Mouse (Mus musculus) urinary bladder, postnatal 14 days (tissue): ENCODE data around the gene Dnase2b.
A peak's percentile ranks its signal among the peaks of the same experiment; 100 is the strongest.

Experiments
- DNase-seq: peaks from one replicate; pipeline ENCODE4 v3.0.0; 2021; ENCODE audit warnings: low spot score

Dnase2b gene

DNA sequence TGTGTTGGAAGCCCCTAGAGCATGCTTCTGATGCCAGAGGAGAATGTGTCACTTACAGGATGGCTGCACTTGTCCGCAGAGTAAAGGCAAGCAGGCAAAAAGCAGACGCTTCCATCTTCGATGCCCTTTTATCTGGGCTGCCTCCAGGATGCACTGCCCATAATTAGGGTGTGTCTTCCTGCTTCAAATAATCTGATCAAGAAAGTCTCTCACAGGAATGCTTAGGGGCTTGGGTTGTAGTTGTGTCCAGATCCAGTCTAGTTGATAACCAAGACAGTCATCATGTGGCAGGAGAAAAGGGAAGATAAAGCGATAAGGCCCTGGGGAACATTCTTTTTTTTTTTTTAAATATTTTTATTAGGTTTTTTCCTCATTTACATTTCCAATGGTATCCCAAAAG lies at the start of gene Dnase2b:
Gene Dnase2b, minus strand, starts transcription at position 101 of the 400 bp plus-strand sequence.
- DNase-seq, result no peak

DNA sequence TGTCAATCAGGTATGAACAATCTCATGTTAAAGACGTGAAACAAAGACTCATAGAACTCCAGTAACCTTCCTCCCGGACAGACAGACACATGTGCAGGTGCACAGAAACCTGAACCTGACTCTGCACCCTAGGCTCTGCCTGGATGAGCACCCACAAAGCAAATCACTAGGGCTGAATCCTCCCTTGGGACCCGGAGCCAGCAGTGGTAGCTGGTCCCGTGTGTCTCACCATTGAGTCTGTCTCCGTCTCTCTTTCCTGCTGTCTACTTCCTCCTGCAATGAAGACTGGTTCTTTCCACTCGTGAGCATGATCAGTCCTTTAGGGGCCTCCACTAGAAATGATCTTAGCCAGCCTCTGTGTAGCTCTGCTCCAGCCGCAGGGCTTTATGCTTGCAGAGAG lies 46.5 kb upstream of the Dnase2b start:
- DNase-seq, result no peak

DNA sequence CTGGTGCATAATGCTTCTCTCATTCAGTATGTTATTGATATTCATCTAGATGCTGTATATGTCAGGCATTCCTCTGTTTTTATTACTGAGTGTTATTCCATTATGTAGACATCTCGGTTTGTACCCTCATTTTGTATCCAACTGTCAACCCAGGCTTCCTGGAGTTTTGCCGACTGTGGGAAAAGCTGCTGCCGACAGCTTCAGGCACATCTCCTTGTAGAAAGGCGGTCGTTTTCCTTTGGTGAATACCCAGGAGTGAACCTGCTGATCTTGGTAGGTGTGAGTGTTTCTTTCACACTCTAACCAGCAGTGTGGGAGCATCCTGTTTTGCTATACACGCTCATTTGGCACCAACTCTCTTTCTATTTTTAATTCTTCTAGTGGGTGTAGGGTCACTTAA lies 45.6 kb upstream of the Dnase2b start:
- DNase-seq, result no peak

DNA sequence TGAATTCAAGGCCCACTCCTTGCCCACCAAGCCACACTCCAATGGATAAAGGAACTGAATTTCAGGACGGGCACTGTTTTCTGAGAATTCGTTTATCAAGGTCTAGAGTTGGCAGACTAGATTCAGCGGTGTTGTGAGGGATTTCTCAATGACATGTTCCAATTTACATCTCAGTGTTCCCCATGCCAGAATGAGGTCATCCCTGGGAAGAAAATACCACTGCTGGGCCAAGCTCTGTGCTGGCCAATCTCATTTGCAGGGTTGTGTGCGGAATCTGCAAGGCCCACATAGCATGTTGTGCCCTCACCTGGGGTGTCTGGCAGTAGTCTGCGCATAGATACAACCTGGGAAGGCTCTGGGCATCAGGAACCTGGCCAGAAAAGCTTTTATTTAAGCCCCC lies 43.9 kb upstream of the Dnase2b start:
- no peak for DNase-seq

DNA sequence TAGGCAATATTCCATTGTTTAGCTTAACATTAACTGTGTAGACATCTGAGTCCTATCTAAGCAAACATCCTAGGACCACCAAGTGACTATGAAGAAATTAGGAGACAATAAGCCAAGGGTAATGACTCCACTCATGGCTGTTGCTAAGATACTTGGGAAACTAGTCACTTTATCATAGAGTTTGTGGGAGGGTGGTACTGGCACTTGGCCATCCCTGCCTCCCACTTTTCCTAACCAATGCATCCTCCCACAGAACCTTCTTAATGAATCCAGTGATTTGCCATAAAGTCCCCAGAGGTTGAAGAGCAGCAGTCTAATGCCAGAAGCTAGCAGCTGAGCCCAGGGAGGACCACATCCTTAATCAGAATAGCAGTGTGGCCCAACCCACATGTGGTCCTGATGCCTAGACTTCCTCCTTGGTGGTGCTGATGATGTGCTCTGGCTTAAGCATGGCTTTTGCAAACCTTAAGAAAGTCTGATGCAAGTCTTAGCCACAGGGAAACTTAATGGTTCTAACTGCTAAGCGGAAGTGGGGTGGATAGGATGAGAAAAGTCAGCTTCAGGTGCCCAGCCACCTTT lies 42.8 kb upstream of the Dnase2b start:
- DNase-seq, result no peak

DNA sequence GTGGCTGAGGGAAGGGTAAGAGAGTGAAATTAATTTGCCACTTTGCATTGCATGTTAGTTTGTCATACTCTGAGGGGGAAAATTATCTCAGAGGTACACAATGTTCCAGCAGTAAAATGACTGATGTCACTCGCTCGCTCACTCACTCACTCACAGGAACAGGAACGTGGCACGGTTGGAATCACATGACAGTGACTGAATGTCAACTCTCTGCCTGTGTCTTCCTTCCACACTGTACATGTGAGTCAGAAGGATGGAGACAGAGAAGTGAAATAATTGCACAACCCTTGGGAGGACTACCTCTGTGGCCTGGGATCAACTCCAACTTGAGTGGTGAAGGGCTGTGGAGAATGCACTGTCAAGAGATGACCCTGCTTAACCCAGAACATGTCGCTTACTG lies 42.0 kb upstream of the Dnase2b start:
- DNase-seq, result no peak

DNA sequence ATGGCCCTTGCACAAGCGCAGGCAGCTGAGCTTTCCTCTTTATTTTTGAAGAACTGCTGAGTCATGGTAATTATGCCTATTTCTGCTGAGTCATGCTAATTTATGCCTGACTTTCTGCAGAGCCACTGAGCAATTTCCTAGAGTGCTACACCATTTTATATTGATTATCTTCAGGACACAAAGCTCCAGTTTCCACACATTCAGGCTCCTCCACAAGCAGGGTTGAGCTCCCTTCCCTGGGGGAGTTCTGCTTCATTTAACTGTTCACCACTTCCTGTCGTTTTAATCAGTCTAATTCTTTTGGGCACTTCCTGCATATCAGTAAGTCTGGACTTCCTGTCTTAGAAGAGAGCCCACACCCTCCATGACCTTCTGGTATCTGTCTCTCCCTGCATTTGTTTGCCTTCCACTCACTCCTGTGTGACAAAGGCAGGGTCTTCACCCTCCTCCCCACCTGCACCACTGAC lies 39.7 kb upstream of the Dnase2b start:
- no peak for DNase-seq

DNA sequence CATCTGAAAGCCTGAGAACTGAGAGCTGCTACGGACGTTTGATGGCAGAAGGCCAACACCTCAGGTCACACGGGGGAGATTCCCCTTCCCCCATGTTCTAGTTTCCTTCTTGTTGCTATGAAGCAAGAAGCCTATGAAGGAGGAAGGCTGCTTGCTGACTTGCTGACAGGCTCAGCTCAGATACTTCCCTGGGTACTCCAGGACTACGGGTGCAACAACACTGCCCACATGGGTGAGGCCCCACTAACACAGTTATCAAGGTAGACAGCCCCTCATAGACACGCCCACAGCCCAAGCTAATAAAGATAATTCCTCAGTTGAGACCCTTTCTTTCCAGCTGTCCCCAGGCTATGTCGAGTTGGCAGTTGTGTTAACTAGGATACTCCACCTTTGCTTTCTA lies 38.3 kb upstream of the Dnase2b start:
- no peak for DNase-seq

DNA sequence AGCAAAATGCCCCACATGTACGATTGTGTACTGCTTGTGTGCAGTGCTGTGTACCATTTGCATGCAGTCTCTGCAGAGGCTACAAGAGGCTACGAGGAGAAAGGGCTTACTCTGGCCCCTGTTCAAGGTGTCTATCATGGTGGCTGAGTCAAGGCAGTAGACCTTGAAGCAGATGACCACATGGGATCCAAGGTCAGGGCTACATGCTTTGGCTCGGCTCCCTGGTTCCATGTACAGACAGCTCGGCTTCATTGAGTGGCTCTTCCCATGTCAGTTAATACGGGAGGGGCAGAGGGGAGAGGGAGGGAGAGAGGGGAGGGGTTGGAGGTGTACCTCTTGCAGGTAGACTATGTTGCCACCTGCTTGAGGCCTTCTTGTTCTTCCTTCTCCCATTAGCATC lies 37.0 kb upstream of the Dnase2b start:
- DNase-seq, result no peak

DNA sequence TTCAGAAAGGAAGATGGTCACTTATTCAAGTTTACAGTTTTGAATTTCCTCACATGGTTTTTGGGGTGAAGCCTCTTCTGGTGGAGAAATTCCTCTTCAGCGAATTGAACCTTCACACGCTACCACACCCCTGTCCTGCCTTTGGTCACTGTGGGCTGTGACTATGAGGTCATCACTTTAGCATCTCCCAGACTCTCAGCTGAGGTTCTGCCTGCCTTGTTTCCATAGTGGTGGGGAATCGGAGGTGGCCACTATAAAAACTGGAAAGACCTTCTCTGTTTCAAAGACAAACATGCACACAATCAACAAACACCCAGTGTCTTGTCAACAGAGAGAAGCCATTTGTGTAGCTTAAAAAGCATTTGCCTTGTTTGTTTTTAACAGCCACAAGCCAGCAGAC lies 35.8 kb upstream of the Dnase2b start, which contains the start of gene 4930503B20Rik:
Gene 4930503B20Rik, minus strand, starts transcription at position 101 of the 400 bp plus-strand sequence.
- no peak for DNase-seq

DNA sequence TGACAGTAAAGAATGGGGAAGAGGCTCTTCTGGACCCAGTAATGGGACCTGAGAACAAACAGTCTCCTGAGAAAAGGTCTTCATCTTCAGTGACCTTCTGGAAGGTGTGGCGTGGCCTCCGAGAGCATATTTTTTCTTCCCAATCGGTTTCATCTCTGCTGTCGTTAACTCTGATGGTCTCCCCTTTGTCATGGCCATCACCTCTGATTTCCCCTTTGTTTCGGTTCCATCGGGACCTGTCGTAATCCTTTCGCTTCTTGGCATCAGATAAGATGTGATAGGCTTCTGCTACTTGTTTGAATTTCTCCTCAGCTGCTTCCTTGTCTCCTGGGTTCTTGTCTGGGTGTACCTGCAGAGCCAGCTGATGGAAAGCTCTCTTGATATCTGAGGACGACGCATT lies 35.3 kb upstream of the Dnase2b start:
- no peak for DNase-seq

DNA sequence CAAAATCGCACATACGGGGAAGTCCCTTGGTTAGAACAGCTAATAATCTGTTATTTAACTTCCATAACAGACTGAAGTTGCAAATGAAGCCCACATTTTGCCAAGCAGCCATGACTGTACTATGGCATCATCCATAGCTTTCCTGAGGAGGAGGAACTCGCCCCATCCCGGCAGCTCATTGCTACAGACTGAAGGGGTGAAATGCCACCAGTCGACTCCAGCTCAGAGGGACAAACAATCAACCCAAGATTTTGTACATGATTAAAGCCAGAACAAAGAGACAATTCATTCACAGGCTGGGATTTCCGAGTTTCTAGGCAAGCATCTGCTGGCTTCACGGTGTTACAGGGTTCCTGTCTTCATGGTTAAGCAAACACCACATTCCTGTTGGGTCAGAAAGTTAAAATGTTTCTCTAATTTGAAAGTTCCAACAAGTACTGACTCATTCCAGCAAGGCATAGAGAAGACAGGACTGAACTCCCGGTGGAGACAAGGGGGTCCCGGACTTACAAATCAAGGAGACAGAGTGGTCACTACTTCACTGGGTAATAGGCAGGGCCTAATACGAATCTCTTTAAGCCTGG lies 34.0 kb upstream of the Dnase2b start:
- DNase-seq, result no peak

DNA sequence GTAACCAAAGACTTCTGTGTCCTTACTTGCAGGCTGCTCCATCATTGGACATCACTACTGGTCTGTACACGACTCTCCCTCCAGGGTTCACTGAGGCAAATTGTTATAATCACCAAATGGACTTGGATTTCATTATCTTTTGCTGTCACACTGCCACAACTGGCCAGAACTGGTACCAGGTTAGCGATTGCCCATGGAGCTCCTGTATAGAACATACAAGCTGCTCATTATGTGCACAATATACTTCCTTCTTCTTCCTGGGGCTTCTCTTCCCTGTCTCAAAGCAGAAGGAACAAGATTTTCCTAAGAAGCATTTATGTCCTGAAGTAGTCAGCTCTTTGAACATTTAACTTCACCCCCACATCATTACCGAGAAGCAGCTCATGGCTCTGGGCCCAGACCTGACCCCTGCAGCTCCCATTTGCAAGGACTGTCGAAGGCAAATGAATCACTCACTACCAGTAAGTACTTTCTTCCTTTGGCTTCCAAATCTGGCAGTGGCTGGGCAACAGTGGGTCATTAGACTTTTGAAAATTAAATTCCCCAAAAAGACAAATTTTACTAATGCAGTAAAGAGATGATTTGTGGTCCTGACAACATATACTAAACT lies 26.5 kb upstream of the Dnase2b start:
- no peak for DNase-seq

DNA sequence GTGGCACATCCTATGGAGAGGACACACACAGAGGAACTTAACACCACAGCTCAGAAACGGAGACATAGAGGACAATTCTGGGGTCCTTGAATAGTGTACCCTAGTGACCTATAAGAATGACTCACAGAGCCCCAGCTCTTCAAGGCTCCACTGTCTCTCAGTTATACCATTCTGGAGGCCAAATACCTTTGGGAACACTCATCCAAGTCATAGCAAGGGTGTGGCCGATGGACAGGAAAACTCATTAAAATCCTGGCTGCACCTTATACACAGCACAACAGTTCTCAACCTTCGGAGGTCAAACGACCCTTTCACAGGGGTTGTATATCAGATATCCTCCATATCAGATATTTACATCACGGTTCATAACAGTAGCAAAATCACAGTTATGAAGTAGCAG lies 17.1 kb upstream of the Dnase2b start:
- no peak for DNase-seq

DNA sequence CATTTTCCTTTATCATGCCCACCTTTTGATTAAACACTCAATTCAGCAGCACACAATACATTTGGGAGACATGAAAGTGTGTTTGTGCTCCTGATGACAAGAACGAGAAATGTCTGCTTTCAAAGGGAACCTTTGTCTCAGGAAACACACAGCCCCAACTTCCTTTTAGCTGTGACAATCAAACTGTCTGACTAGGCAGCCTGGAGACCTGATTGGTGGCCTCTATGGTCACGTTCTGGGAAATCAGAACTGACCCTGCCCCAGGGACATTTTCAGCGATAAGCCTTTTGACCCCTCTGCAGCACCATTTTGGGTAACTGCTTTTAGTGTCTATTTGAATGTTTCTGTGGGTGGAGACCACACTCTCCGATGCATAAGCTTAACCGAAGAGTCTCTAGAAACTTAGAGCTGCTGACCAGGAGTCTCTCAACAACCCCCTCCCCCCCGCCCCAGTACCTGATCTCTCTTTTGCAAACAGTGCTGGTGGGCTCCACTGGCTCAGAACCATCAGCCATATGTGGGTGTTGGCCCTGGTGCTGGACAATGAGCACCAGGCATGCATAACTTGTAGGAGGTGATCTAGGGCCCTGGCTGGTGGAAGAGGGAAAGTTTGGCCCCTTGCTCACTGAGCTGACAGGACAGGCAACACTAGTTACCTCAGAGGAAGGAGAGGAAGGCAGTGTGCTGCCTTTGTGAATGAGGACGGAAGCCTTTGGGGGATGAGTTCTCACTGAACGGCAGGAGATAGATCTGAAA lies 13.0 kb upstream of the Dnase2b start:
- no peak for DNase-seq

DNA sequence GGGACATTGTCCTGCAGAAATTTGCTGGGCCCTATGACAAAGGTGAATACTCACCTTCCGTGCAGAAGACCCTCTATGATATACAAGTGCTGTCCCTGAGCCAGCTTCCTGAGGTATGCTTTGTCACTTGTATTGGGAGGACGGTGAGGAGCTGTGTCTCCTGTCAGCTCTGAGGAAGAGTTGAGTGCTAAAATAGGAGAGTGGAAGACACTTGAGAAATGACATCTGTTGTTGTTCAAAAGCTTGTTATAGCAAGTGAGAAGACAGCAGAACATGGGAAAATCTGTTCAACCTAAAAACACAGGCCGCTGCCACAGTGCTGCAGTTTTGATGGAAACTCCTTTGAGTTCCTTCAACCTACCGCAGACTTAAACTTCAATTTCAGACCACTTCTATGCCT lies 10.4 kb upstream of the Dnase2b start:
- DNase-seq, result no peak

DNA sequence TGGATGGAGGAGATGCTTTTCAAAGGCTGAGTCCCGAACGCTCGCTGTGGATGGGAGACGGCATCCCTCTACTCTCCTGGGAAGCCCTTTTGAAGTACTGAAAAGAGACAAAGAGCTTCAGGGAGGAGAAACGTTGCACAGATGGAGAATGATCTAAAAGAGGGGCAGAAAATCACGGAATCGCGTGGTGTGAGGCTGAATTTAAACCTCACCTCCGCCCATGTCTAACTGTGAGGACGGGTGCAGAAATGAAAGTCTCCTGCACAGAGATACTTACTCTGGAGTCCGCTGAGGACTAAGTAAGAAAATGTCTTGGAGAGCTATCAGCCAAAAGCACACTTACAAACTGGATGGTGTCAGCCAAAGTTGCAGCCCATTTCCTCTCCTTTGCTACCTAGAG lies 6.6 kb upstream of the Dnase2b start:
- DNase-seq, result no peak

DNA sequence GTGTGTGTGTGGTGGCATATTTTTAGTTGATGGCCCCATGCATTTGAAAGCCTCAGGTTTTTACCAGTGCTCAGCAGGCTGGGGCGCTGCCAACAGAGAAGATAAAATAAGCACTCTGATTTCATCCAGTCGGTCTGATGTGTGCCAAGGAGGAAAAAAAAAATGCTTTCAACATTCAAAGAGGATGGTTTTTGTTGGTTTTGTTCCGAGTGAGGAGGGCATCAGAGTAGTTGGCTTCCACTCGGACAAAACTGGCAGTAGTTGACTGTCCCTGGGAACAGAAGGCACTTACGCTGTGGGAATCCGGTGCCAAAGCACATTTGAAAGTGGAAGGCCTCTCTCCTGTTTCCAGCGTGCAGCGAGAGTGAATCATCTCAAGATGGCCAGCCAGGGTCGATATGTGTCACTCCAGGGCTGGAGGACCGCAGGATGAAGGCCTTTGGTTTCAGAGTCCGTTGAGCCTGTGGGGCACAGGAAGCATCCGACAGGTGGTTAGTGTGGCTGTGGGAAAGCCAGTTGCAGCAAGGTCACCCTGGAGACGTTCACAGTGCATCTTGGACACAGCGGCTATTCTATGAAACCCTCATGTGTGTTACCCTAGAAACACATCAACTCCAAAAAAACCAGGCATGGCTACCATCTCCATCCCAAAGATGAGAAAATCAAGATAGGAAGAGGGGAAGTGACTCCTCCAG lies 5.3 kb upstream of the Dnase2b start:
- peak; percentile 25 for DNase-seq

DNA sequence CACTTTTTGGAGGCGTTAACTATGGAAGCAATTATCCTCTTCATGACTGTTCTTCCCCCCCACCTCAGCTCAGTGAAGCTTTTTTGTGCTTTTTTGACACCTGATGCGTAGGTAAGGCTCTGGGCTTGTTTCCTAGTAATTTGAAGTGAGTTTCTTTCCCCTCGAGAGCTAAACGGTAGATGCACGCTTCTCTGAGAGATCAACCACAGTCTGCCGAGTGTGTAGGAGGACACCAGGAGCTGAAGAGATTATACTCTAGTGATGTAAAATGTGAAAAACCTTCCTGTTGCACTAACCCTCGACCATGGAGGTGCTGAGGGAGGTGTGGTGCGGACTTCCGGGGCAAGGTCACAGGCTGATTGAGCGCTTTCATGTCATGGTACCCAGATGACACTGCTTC lies 4.7 kb upstream of the Dnase2b start:
- no peak for DNase-seq

DNA sequence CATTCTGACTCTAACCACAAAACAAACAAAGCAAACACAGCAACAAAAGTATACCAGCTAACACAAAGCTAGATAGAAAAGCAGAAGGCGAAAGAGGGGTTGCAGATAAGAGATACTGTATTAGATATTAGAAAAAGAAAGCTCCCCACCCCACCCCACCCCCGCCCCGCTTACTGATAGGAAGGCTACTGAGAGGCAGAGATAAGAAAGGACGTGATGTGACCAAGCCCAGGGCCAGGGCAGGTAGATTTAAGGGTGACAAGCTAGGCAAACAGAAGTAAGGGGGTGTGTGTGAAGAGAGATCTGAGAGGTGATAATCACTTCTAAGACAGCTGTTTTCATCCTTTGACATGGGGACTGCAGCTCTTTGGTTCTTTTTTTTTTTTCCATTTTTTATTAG lies 3.0 kb upstream of the Dnase2b start:
- DNase-seq, result no peak

DNA sequence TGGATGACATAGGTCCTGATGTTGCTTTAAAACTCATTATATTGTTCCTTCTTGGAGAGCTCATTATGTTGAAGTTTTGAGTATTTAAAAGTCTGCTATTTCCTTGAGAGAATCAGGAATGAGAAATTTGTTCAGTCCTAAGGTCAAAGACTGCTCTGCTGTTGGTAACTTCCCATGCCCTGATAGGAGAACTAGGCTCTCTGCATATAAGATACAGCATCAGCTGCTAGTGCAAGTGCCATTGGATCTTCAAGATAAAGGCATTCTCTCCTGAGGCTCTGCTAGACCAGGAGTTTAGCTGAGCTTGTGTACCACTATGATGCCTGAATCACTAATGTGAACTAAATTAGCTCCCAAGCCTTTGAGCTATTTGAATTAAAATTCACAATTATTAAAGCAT lies 2.5 kb upstream of the Dnase2b start:
- DNase-seq, result no peak

DNA sequence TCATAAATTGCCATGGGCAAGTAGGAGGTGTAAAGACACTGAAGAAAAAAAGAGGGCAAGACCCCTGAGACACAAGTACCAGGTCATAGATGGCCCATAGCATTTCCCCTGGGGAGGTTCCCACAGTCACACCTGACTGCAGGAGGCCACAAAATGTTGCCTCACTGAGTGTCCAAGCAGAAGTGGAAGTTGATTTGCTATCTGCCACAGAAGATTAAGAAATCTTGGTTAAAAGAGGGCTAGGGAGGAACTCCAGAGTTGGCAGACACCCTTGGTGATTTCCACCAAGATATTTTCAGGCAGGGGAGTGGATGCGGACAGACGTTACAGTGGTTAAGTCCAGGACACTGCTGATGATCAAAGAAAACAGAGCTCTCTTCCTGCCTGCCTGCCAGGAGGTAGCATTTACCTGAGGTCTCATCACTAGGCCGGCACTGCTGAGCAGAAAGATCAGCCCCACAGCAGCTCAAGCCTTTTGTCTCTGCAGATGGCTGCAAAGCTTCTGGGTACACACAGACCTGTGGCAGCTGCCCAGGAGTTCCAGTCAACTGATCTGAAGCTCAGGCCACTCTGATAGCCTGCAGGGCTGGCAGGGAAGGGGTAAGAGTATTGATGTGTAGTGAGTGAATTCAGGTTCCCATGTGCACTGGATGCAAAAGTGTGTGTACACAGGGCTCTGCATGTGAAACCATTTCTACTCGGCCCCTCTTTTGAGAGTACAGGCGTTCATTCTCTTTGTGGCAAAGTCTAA lies 1.3 kb upstream of the Dnase2b start:
- DNase-seq, result peak; percentile 7
